Mouse (Mus musculus) hindbrain, embryonic 12.5 days (tissue): ENCODE results near the gene Cldn20. TPM values are rescaled to one million over a fixed set of nuclear protein-coding genes. Genes with fewer than 3 reads are reported as not detected.

ENCODE experiments used
- ATAC-seq: fragments of 200-750 bp; cut with Nextera tagmentation; 2 replicates; pipeline ENCODE4 v1.8.0; 2017; ENCODE audit warnings: moderate TSS enrichment; ENCODE audit not compliant: low FRiP score
- H3K27ac ChIP-seq: fragments of 300-500 bp; sonication (generic); 2 replicates; pipeline ENCODE4 v1.5.1; 2016; ENCODE audit warnings: mild to moderate bottlenecking
- H3K27me3 ChIP-seq: fragments of 300-500 bp; sonication (generic); 2 replicates; pipeline ENCODE4 v1.6.1; 2016; ENCODE audit warnings: mild to moderate bottlenecking
- H3K36me3 ChIP-seq: fragments of 300-500 bp; sonication (generic); 2 replicates; pipeline ENCODE4 v1.6.1; 2016; ENCODE audit warnings: mild to moderate bottlenecking
- H3K4me1 ChIP-seq: fragments of 300-500 bp; sonication (generic); 2 replicates; pipeline ENCODE4 v1.6.1; 2016
- H3K4me2 ChIP-seq: fragments of 300-500 bp; sonication (generic); replicated peaks from 2 replicates; pipeline ENCODE4 v1.6.1; 2016; ENCODE audit warnings: mild to moderate bottlenecking
- H3K4me3 ChIP-seq: fragments of 300-500 bp; sonication (generic); 2 replicates; pipeline ENCODE4 v1.5.1; 2016; ENCODE audit warnings: mild to moderate bottlenecking
- H3K9ac ChIP-seq: fragments of 300-500 bp; sonication (generic); 2 replicates; pipeline ENCODE4 v1.6.1; 2016; ENCODE audit warnings: mild to moderate bottlenecking, moderate library complexity
- H3K9me3 ChIP-seq: fragments of 300-500 bp; sonication (generic); replicated peaks from 2 replicates; pipeline ENCODE4 v1.6.1; 2016; ENCODE audit warnings: mild to moderate bottlenecking
- WGBS: fragments of 180-500 bp; shearing (Covaris S2); methylation state at CpG from one replicate; pipeline ENCODE4 v1.1.7; 2016; 5-methylcytosine and 5-hydroxymethylcytosine counted together
- polyA plus RNA-seq: library from polyadenylated mRNA; unstranded; fragments of >200 nt; fragmentation: Nextera tagmentation; extraction: Ambion mirVana; gene quantifications from 2 replicates; pipeline ENCODE4 v1.2.1, GENCODE M21; 2016

Cldn20 gene
- polyA plus RNA-seq, 1 experiment from 2014 or later: 0.58 TPM

DNA sequence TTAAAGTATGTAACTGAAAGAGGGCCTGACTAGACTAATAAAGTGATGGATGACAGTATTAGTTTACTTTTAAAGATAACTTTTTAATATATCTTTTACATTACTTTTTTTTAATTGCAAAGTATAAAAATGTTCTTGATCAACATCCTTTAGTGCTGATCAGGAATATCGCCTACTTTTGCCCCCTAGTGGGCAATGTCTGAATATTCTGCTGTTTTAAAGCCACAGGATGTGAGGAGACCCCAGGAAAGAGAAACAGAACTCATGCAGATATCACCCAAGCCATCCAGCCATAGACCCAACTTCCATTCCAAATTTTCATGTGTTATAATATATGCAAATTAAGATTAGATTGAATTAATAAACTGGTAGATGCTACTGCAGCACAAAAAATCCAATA, 1.1 kb downstream of the Cldn20 start:
- 21% methylated on average over 1 of the region's 1 CpGs for WGBS
- H3K9ac ChIP-seq: no peak overlapping the region
- H3K4me1 ChIP-seq: no peaks in the 10 kb centered on the region
- no peak overlapping the region for H3K27ac ChIP-seq
- H3K27me3 ChIP-seq: no peaks in the 10 kb centered on the region
- H3K36me3 ChIP-seq: peaks cover 4% of the 10 kb centered on the region; the same call in 1 of the 2 replicates
- no peak overlapping the region for H3K4me3 ChIP-seq
- H3K9me3 ChIP-seq: no peaks in the 10 kb centered on the region
- H3K4me2 ChIP-seq: no peak overlapping the region
- no peak for ATAC-seq

DNA sequence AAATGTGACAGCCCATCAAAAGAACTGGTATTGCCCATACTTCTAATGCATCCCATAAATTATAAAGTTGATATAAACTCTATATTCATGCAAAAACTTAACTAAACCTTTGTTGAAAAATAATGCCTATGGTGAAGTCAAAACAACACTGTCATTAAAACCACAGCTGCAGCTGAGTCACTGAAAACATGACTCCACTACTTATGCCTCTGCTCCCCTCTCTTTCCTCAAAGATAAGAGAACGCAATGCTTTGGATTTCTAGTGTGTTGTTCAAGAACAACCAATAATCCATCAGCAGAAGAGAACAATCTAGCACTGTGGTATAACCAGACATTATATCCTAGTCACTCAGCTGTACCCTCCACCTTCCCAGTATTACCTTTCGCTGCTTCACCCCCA, 8.0 kb downstream of the Cldn20 start:
- no peak overlapping the region for H3K4me3 ChIP-seq
- H3K4me2 ChIP-seq: no peak overlapping the region
- peaks cover 14% of the 10 kb centered on the region for H3K36me3 ChIP-seq
- no peaks in the 10 kb centered on the region for H3K4me1 ChIP-seq
- no peaks in the 10 kb centered on the region for H3K9me3 ChIP-seq
- 93% methylated on average over 2 of the region's 2 CpGs for WGBS
- no peak overlapping the region for H3K9ac ChIP-seq
- H3K27me3 ChIP-seq: no peaks in the 10 kb centered on the region
- H3K27ac ChIP-seq: no peak overlapping the region
- ATAC-seq: no peak

DNA sequence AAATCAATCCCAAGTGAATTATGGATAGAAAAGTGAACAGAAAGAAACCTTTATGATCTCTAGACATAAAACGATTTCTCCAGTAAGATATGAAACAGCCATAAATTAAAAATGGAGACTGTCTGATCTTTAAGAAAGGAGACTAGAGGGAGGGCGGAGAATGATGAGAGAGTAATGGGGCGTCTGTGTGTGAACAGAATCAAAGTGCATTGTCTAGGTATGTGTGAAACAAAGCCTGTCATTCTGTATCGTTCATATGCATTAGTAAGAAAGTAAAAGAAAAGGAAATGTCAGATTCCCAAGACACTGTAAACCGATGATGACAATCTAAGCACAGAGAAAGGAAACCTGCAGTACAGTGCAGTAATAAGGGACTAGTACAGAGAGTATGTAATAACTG, 8.7 kb downstream of the Cldn20 start:
- Histone ChIP-seq H3K4me3 (no peak overlapping the region), H3K4me2 (no peak overlapping the region), H3K4me1 (no peaks in the 10 kb centered on the region), H3K27ac (no peak overlapping the region), H3K36me3 (peaks cover 14% of the 10 kb centered on the region), H3K27me3 (no peaks in the 10 kb centered on the region), H3K9me3 (no peaks in the 10 kb centered on the region), H3K9ac (no peak overlapping the region)
- ATAC-seq: no peak
- WGBS: 89% methylated on average over 5 of the region's 5 CpGs

DNA sequence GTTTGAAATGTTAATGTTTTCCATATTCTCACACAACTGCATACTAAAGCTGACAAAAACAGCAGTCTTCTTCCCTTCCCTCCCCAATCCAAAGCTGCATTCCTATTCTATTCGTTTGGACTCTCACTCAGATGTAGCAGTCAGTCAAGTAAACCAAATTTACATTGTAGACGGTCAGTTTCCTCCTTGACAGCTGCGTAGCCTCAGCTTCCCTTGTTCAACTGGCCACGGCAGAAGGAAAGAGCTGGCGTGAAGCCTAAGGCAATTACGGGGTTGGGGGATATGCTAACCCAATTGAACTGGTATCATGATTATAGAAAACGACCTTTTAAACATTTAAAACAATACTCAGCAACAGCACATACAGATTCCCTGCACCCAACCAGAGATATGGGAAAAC, 15.4 kb downstream of the Cldn20 start:
- H3K27me3 ChIP-seq: no peaks in the 10 kb centered on the region
- H3K36me3 ChIP-seq: peaks cover 7% of the 10 kb centered on the region; the same call in 1 of the 2 replicates
- H3K4me1 ChIP-seq: no peaks in the 10 kb centered on the region
- H3K9ac ChIP-seq: no peak overlapping the region
- no peak overlapping the region for H3K27ac ChIP-seq
- H3K4me3 ChIP-seq: no peak overlapping the region
- H3K9me3 ChIP-seq: no peaks in the 10 kb centered on the region
- 70% methylated on average over 7 of the region's 7 CpGs for WGBS
- no peak for ATAC-seq
- H3K4me2 ChIP-seq: no peak overlapping the region

DNA sequence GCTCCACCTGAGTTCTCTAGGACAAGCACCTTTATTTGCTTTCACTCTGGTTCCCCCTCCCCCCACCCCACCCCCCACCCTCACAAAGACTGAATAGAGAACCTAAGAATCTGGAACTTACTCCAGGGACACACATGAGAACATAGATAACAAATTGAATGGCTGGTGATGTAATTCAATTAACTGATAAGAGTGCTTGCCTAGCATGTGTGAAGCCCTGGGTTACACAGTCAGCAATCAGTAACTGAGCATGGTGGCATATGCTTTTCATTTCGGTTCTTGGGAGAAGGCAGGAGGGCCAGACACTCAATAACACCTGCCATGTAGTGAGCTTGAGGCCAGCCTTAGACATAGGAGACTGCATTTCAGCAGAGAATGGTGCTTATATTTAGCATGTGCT, 23.9 kb downstream of the Cldn20 start:
- no peak overlapping the region for H3K4me3 ChIP-seq

DNA sequence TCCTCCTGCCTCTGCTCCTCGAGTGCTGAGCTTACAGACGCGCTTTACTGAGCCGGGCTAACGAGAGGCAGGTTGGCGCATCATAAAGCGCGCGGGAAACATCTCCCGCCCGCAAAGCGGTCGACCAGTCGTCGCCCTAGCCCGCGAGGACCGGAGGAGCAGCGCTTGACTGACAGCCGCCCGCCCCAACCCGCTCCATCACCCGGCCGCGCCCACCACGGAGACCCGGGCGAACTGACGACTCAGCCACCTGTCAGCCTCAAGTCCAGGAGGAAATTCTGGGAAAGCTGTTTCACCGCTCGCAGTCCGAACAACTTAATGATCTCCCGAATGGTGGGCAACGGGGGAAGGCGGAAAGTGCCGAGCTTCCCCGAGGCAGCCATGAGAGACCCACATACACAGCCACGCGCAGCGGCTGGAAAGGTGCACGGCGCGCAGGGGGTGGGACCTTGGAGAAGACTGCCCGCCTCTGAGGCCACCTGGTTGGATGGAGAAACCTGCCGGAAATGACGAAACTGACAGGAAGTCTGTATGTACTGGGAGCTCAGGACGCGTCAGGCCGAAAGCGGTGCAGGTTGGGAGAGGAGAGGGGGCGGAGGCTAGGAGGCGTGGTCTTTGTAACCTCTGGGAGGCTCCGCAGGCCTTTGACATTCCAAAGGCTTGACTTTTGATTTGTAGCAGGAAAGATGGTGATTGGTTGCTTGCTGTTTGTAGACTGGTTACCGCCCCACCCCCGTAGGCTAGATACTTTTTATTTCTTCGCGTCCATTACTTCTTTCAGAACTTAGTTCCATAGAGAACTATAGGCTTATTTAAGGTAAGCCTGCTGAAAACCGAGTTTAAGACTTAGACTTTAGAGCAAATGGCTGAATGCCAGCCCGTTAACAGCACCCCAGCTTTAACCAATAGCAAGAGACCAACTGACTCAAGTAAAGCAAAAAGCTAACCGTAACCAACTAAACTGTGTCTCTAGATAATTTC, 25.3 kb downstream of the Cldn20 start, which contains the start of gene Tfb1m:
Gene Tfb1m (minus strand): TSS at position 451 of the 981 bp plus-strand sequence.
- H3K4me1 ChIP-seq: peaks cover 8% of the 10 kb centered on the region; the same call in 1 of the 2 replicates
- H3K4me3 ChIP-seq: peak within 1 kb of the TSS; percentile 58
- no peaks in the 10 kb centered on the region for H3K27me3 ChIP-seq
- peak; percentile 100 for ATAC-seq
- peak within 1 kb of the TSS; percentile 57 for H3K9ac ChIP-seq
- WGBS: under 1% methylated on average over 60 of the region's 60 CpGs
- peak within 1 kb of the TSS; percentile 83 for H3K27ac ChIP-seq
- H3K36me3 ChIP-seq: 0 out of 2 replicates have a peak, but pooled peaks cover 4% of the 10 kb centered on the region
- H3K9me3 ChIP-seq: no peaks in the 10 kb centered on the region
- H3K4me2 ChIP-seq: peak within 1 kb of the TSS; percentile 67

More for the DNA sequence above, 23.9 kb downstream of the Cldn20 start:
- H3K27ac ChIP-seq: no peak overlapping the region
- ATAC-seq: no peak
- peaks cover 9% of the 10 kb centered on the region; the same call in 1 of the 2 replicates for H3K36me3 ChIP-seq
- WGBS: 83% methylated on average over 1 of the region's 1 CpGs
- no peaks in the 10 kb centered on the region for H3K9me3 ChIP-seq
- H3K27me3 ChIP-seq: no peaks in the 10 kb centered on the region
- peaks cover 8% of the 10 kb centered on the region; the same call in 1 of the 2 replicates for H3K4me1 ChIP-seq
- H3K9ac ChIP-seq: no peak overlapping the region
- peak overlapping the region; percentile 67; the same call in 1 of the 2 replicates for H3K4me2 ChIP-seq

DNA sequence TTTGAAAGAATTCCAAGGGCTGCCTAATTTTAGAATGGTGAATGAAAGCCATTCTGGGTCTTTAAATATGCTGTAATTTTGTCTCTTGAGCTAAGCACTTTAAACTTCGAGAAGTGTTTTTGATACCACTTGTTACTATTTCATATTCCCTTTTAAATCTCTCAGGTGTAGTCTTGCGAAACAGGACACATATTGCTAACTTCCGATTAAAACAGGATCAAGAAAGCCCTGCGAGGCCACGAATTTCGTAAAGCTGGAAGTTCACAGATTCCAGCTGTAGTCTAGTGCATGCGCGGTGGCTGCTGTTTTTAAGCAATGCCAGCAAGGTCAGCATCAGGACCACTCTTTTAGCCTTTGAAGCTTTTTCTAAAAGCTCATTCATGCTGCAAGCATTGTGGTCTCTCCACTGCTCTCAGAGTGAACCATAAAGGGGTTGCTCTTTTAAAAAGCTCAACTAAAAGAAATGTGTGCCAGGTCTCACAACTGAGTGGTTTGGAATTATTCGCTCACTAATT, 26.1 kb downstream of the Cldn20 start:
- no peak for ATAC-seq
- Histone ChIP-seq H3K36me3 (0 out of 2 replicates have a peak, but pooled peaks cover 4% of the 10 kb centered on the region), H3K9me3 (no peaks in the 10 kb centered on the region), H3K27ac (no peak overlapping the region), H3K27me3 (no peaks in the 10 kb centered on the region), H3K4me3 (peak overlapping the region; percentile 58), H3K9ac (no peak overlapping the region), H3K4me2 (peak overlapping the region; percentile 67), H3K4me1 (peaks cover 8% of the 10 kb centered on the region; the same call in 1 of the 2 replicates)
- 71% methylated on average over 9 of the region's 9 CpGs for WGBS

DNA sequence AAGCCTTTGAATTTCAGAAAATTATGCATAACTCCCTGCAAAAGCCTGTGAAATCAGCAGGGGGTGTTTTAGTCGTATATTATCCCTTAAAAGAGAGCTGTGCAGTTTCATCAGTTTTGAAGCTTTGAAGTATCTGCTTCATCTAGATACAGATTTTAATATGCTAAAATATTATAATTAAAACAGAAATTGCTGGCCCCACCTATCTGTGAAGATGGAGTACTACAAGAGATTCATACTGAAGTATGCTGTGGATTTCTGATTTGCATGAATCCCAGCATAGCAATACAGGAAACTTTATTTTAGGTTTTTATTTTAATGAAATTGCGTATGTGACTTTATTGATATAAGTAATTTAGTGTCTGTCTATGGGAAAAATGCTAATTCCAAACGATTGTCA, 28.2 kb downstream of the Cldn20 start:
- H3K27ac ChIP-seq: no peak overlapping the region
- H3K27me3 ChIP-seq: no peaks in the 10 kb centered on the region
- no peak overlapping the region for H3K4me2 ChIP-seq
- H3K9me3 ChIP-seq: no peaks in the 10 kb centered on the region
- H3K4me3 ChIP-seq: no peak overlapping the region
- no peak overlapping the region for H3K9ac ChIP-seq
- H3K36me3 ChIP-seq: no peaks in the 10 kb centered on the region
- peaks cover 8% of the 10 kb centered on the region; the same call in 1 of the 2 replicates for H3K4me1 ChIP-seq
- ATAC-seq: no peak
- WGBS: 79% methylated on average over 3 of the region's 3 CpGs

DNA sequence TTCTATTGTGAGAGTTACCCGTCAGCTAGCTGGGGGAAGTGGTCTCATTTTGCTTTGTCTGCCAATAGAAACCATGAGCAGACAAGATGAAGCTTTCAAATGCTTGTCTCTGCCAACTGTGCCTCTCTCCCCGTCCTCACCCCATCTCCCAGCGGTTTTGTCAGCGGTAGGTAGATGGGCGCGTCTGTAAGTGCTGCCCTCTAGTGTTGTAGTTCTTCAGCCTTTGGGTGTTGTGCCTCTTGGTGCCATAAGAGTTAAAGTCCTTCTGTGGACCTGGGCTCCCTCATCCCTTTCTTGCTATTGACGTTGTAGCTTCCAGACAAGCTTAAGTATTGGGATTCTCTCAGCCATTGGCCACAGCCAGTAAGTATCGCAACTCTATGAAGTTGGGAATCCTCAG, 30.1 kb downstream of the Cldn20 start:
- H3K9me3 ChIP-seq: no peaks in the 10 kb centered on the region
- ATAC-seq: no peak
- no peak overlapping the region for H3K4me2 ChIP-seq
- H3K27me3 ChIP-seq: no peaks in the 10 kb centered on the region
- H3K4me1 ChIP-seq: no peaks in the 10 kb centered on the region
- no peak overlapping the region for H3K9ac ChIP-seq
- no peak overlapping the region for H3K27ac ChIP-seq
- 67% methylated on average over 8 of the region's 8 CpGs for WGBS
- no peaks in the 10 kb centered on the region for H3K36me3 ChIP-seq
- no peak overlapping the region for H3K4me3 ChIP-seq

DNA sequence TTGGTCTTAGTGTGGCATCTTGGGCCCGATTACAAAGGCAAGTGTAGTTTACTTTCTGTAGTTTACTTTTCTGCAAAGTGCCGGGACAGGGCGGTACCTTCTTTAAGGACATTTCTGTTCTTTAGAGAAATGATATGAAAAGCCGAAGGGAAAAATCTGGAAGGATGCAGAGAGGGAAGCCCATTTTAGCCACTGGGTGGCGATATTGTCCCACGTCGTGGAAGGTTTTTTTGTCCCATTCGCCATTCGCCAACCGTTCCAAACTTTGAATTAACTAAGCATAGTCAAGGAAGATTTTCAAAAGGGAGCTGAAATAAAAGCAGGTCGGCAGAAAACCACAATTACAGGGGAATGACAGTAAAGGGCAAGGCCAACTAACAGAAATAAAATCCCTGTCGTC, 38.5 kb downstream of the Cldn20 start:
- Histone ChIP-seq H3K36me3 (no peaks in the 10 kb centered on the region), H3K4me3 (no peak overlapping the region), H3K4me1 (no peaks in the 10 kb centered on the region), H3K4me2 (no peak overlapping the region; the same call in 1 of the 2 replicates), H3K9ac (no peak overlapping the region), H3K27ac (no peak overlapping the region), H3K27me3 (no peaks in the 10 kb centered on the region), H3K9me3 (no peaks in the 10 kb centered on the region)
- WGBS: 7% methylated on average over 12 of the region's 12 CpGs
- ATAC-seq: no peak
